ENCODE assay signal across 16 mouse cellular contexts in the genomic region with DNA sequence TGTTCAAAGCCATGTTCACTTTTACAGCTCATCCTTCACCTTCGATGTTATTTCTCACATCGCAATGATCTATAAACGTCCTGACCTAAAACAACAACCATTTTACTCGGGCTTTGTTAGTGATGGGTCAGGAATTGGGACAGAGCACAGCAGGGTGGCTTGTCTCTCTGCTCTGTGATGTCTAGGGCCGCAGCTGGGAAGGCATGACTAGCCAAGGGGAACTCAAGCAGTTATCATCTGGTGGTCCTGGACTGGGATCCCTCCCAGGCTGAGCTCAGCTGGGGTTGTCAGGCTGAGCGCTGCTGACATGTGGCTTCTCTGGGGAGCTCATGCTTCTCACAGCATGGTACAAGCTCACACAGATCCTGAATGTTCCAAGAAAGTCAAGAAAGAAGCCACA.
DNase-seq lines count a peak whose midpoint lies in the region; ATAC-seq lines count a peak whose summit lies in the region.
"Had no signal": no experiment of that assay in that cellular context is flagged by ENCODE, and none has a peak within 500 bp of the region (broad histone marks: within the 10 kb centered on the region; RNA-seq: fewer than 3 reads in every experiment).

No protein-coding gene starts in this region.

- no peak overlapping the region for H3K9ac ChIP-seq in hindbrain, embryonic 11.5 days (ENCODE audit: low read depth, low read length)
- H3K9ac ChIP-seq in hindbrain, embryonic 14.5 days = no peak overlapping the region
- H3K9ac ChIP-seq: liver, embryonic 13.5 days had no signal

- no peaks in the 10 kb centered on the region for H3K4me1 ChIP-seq in hindbrain, embryonic 11.5 days (replicated peaks; ENCODE audit: control insufficient read depth, insufficient read depth, low read length)
- H3K4me1 ChIP-seq in hindbrain, embryonic 14.5 days (replicated peaks; ENCODE audit: control insufficient read depth, insufficient read depth, low read length) = no peaks in the 10 kb centered on the region
- H3K4me1 ChIP-seq: liver, embryonic 13.5 days had no signal

- 50% methylated on average over 6 of the region's 6 CpGs for WGBS in hindbrain, embryonic 11.5 days
- 40% methylated on average over 6 of the region's 6 CpGs for WGBS in hindbrain, embryonic 14.5 days

- no peaks in the 10 kb centered on the region for H3K36me3 ChIP-seq in hindbrain, embryonic 11.5 days (ENCODE audit: control insufficient read depth, insufficient read depth, low read length)
- no peaks in the 10 kb centered on the region for H3K36me3 ChIP-seq in hindbrain, embryonic 14.5 days (replicated peaks; ENCODE audit: control insufficient read depth, insufficient read depth)
- H3K36me3 ChIP-seq: liver, embryonic 13.5 days had no signal

- H3K27ac ChIP-seq in hindbrain, embryonic 11.5 days (ENCODE audit: low read depth, low read length) = no peak overlapping the region
- H3K27ac ChIP-seq in hindbrain, embryonic 14.5 days = no peak overlapping the region
- H3K27ac ChIP-seq: layer of hippocampus, adult 2 months; liver, embryonic 13.5 days had no signal

- H3K4me3 ChIP-seq in hindbrain, embryonic 11.5 days (ENCODE audit: low read depth, low read length) = no peak overlapping the region
- H3K4me3 ChIP-seq in hindbrain, embryonic 14.5 days (replicated peaks; ENCODE audit: low read length) = no peak overlapping the region
- H3K4me3 ChIP-seq: layer of hippocampus, adult 2 months; liver, embryonic 13.5 days had no signal

- peak; percentile 26 for DNase-seq in hindbrain, embryonic 11.5 days (ENCODE audit: low spot score)
- no peak for DNase-seq in hindbrain, embryonic 14.5 days (ENCODE audit: low spot score)
- DNase-seq in brain, adult 2 months (ENCODE audit: low read depth, low spot score) = peak; percentile 42
- peak; percentile 13 for DNase-seq in cerebellum, adult 11-12 months
- DNase-seq in heart, postnatal 10 days = peak; percentile 53 to 65
- DNase-seq in gastrocnemius, postnatal 36 days = no peak
- DNase-seq: adrenal gland, postnatal 36 days; gastrocnemius, postnatal 10 days; kidney, adult 11 months; liver, embryonic 13.5 days; lung, postnatal 10 days; right cerebral cortex, postnatal 14 days; thymus, adult 18-20 months had no signal

- no peaks in the 10 kb centered on the region for H3K9me3 ChIP-seq in hindbrain, embryonic 11.5 days (ENCODE audit: control insufficient read depth, low read length)
- no peaks in the 10 kb centered on the region for H3K9me3 ChIP-seq in hindbrain, embryonic 14.5 days (ENCODE audit: control insufficient read depth, low read length)
- H3K9me3 ChIP-seq: liver, embryonic 13.5 days had no signal

- no peak for ATAC-seq in hindbrain, embryonic 11.5 days (ENCODE audit: low FRiP score)
- ATAC-seq in hindbrain, embryonic 14.5 days (ENCODE audit: low FRiP score) = no peak
- ATAC-seq in frontal cortex, adult (ENCODE audit: low TSS enrichment) = no peak
- ATAC-seq: forebrain, embryonic 16.5 days had no signal

- intact Hi-C loops in heart, postnatal 10 days (cut with DNase I) = no loop called here
- intact Hi-C loops in gastrocnemius, postnatal 36 days (cut with DNase I) = no loop called here

- no peak overlapping the region for H3K4me2 ChIP-seq in hindbrain, embryonic 11.5 days (replicated peaks; ENCODE audit: low read depth, low read length)
- H3K4me2 ChIP-seq in hindbrain, embryonic 14.5 days (replicated peaks) = no peak overlapping the region
- H3K4me2 ChIP-seq: liver, embryonic 13.5 days had no signal

- no peaks in the 10 kb centered on the region for H3K27me3 ChIP-seq in hindbrain, embryonic 11.5 days (ENCODE audit: control insufficient read depth, insufficient read depth, low read length)
- no peaks in the 10 kb centered on the region for H3K27me3 ChIP-seq in hindbrain, embryonic 14.5 days (ENCODE audit: control insufficient read depth, insufficient read depth, low read length)
- H3K27me3 ChIP-seq: liver, embryonic 13.5 days had no signal

Comparison
In these comparisons a context has a peak if more than half of its experiments do, and no peak if none do; other contexts are left out.
1. DNase-seq: peak in hindbrain, embryonic 11.5 days (single experiment), brain, adult 2 months (single experiment), cerebellum, adult 11-12 months (single experiment) and heart, postnatal 10 days (2 of 2); none in hindbrain, embryonic 14.5 days (single experiment) and gastrocnemius, postnatal 36 days (0 of 2).